Mouse (Mus musculus) neutrophil, adult 5-6 weeks (primary cell): ENCODE results near the gene Dnajc11. TPM values are rescaled to one million over a fixed set of nuclear protein-coding genes. Genes with fewer than 3 reads are reported as not detected.

Source experiments
- ATAC-seq: fragments of 151-379, 151-347 bp; 2 replicates; pipeline ENCODE4 v1.8.0; 2017; ENCODE audit warnings: mild to moderate bottlenecking, moderate TSS enrichment; ENCODE audit not compliant: insufficient number of reproducible peaks, poor library complexity, low FRiP score, severe bottlenecking; ENCODE audit errors: extremely low read depth
- total RNA-seq: library from RNA; stranded (forward); fragments of 200-1000 nt; gene quantifications from 2 replicates; pipeline ENCODE4 v1.2.3, GENCODE M21; 2017

Dnajc11 gene
- total RNA-seq, 1 experiment from 2014 or later = 55.7 TPM

GRCm38 (mm10) chr4:152026751-152027508 lies 93.4 kb downstream of the Dnajc11 start:
- ATAC-seq = no peak

DNA sequence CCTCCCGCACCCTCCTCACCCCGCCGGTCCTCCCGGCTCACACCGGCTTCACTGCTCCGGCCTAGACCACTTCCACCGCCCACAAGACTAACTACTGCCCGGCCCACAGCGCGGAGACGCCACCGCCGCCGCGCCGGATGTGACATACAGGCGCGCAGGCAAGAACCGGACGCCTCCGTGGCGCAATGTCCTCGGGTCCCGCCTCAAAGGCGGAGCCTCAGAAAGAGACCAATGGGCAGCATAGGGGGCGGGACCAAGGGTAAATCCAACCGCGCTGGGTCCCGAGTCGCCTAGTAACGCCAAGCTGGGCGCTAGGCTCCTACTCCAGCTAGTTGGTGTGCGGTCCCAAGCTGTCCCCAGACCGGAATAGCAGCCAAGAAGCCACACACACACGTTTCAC lies 94.0 kb downstream of the Dnajc11 start, which contains the start of gene Zbtb48:
TSS of gene Zbtb48 (minus strand) at position 148 of the 400 bp plus-strand sequence.
- ATAC-seq = peak; percentile 94

DNA sequence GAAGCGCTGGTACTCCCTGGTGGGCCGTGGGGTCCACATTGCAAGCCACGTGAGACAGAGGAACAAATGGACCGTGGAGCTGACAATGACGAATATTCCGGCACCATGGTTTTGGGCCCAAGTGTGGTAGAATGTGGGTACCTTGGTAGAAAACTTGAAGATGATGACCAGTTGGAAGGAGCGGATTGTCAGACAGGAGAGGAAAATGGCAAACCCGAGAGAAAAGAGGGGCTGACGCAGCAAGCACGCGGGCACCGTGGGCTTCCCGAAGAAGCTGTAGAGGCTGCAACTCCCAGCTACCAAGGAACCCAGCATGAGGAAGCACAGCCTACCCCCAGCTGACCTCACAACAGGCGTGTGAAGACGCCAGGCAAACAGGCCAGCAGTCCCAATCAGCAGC lies 95.0 kb downstream of the Dnajc11 start:
- no peak for ATAC-seq

DNA sequence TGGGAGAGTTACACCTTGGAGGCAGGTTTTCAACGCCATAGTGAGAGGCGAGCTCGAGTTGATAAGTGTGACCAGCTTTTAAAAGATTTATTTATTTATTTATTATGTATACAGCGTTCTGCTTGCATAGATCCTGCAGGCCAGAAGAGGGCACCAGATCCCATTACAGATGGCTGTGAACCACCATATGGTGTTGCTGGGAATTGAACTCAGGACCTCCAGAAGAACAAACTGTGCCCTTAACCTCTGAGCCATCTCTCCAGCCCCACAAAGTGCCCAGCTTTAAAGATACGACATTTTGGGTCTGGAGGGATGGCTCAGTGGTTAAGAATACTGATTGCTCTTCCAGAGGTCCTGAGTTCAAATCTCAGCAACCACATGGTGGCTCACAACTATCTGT lies 95.6 kb downstream of the Dnajc11 start:
- ATAC-seq = no peak

- ATAC-seq = no peak
These were observed 96.5 kb downstream of the Dnajc11 start for GRCm38 (mm10) chr4:152029997-152030396.

Other genes with a start within 250 kb of the Dnajc11 start
- gene Camta1, start 71.8 kb upstream of the Dnajc11 start, total RNA-seq = 7.4 and 15.6 TPM in 2 replicates
- gene Thap3, start 55.3 kb downstream of the Dnajc11 start, total RNA-seq = 16.2 and 17.5 TPM in 2 replicates
- gene Phf13, start 62.6 kb downstream of the Dnajc11 start, total RNA-seq = 5.0 and 5.2 TPM in 2 replicates
- 6.5 and 8.7 TPM in 2 replicates for gene Klhl21, start 75.1 kb downstream of the Dnajc11 start, total RNA-seq
- gene Zbtb48, start 94.0 kb downstream of the Dnajc11 start, total RNA-seq = 19.0 and 20.4 TPM in 2 replicates
- not detected in 2 replicates for gene Tas1r1, start 104.9 kb downstream of the Dnajc11 start, total RNA-seq
- 23.0 and 23.7 TPM in 2 replicates for gene Nol9, start 105.6 kb downstream of the Dnajc11 start, total RNA-seq
- gene Plekhg5, start 138.8 kb downstream of the Dnajc11 start, total RNA-seq = 0.81 and 2.5 TPM in 2 replicates
- gene Tnfrsf25, start 182.2 kb downstream of the Dnajc11 start, total RNA-seq = 1.8 and 2.3 TPM in 2 replicates
- 0.12 and 0.23 TPM in 2 replicates for gene Espn, start 218.7 kb downstream of the Dnajc11 start, total RNA-seq
- not detected in 2 replicates for gene Hes2, start 225.2 kb downstream of the Dnajc11 start, total RNA-seq
- 12.2 and 18.4 TPM in 2 replicates for gene Acot7, start 244.4 kb downstream of the Dnajc11 start, total RNA-seq